Mouse (Mus musculus): ENCODE data around the gene Eef1akmt4.

DNA sequence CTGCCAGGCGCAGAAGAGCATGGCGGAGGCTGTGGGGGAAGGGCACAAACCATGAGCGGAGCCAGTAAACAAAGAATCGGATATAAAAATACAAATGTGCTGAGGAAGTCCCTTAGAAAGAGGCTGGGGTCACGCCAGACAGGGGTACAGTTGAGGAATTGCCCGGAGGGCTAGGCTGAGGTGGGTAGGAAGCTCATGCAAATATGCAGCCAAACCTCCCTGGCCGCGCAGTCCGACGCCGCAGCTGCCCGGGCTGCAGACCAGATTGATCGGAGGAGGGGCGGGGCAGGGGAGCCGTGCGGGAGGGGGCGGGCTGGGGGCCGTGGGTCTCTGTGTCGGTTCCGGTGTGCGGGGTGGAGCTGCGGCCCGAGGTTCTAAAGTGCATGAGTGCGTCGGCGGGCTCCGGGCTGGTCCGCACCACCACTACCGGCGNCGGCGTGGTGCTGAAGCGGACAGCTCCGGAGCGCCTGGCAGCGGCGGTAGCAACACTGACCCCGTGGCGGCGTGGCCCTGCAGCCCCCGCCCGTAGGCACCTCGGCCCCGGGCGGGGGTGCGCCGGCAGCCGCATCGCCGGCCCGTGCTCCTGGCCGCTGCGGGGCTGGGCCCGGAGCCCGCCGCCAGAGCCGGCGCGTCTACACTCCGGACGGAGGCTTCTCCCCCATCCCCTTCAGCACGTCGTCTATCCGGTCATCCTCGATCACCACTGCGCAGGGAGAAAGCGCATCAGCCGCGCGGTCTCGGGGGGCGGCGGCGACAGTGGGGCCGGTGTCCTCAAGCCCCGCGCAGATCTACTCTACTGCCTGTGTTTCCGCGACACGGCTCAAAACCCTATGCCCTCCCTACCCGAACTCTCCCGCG is 8.4 kb downstream of the Eef1akmt4 start:
- TF ChIP-seq CTCF (IDR thresholded peaks at IDR 0.05; ENCODE audit: extremely low read depth, insufficient read length, insufficient replicate concordance, low read depth, low read length) (no peak), POLR2A (IDR thresholded peaks at IDR 0.05; ENCODE audit: low read depth, low read length) (no peak)

All from small intestine, adult 2 months (tissue).